Mouse (Mus musculus) MEL (cell line): Measurements from ENCODE around the gene Mlh1.

ENCODE experiments used
- CTCF ChIP-seq, 3 experiments: IDR thresholded peaks in 2 of 3; conservative IDR thresholded peaks in 1 of 3; 2 replicates each; pipeline ENCODE4 v1.5.1; 2011 to 2012; ENCODE audit warnings: low read length in 3 of 3, low read depth in 2 of 3, mild to moderate bottlenecking in 2 of 3, improper control_type of control experiment in 1 of 3, inconsistent platforms in 1 of 3, mixed read lengths in 1 of 3, moderate library complexity in 1 of 3; ENCODE audit not compliant: control insufficient read depth in 1 of 3, insufficient read depth in 1 of 3, poor library complexity in 1 of 3, severe bottlenecking in 1 of 3
- MAX ChIP-seq: IDR thresholded peaks from 2 replicates; pipeline ENCODE4 v1.6.1; 2011; ENCODE audit warnings: low read length, improper control_type of control experiment
- MXI1 ChIP-seq: IDR thresholded peaks from 2 replicates; pipeline ENCODE4 v1.6.1; 2011; ENCODE audit warnings: mild to moderate bottlenecking, low read depth, low read length, improper control_type of control experiment
- MYC ChIP-seq: IDR thresholded peaks from 2 replicates; pipeline ENCODE4 v1.6.1; 2011; ENCODE audit warnings: low read depth, mild to moderate bottlenecking, low read length, improper control_type of control experiment, moderate library complexity
- NELFE ChIP-seq: IDR thresholded peaks from 2 replicates; pipeline ENCODE4 v1.6.1; 2011; ENCODE audit warnings: low read depth, low read length, improper control_type of control experiment
- POLR2A ChIP-seq, 2 experiments: IDR thresholded peaks; 2 replicates each; pipeline ENCODE4 v1.6.1; 2011 to 2012; ENCODE audit warnings: low read length in 2 of 2, mild to moderate bottlenecking in 2 of 2, control low read depth in 1 of 2, improper control_type of control experiment in 1 of 2, low read depth in 1 of 2, moderate library complexity in 1 of 2; ENCODE audit not compliant: control insufficient read depth in 1 of 2, insufficient read depth in 1 of 2, poor library complexity in 1 of 2

DNA sequence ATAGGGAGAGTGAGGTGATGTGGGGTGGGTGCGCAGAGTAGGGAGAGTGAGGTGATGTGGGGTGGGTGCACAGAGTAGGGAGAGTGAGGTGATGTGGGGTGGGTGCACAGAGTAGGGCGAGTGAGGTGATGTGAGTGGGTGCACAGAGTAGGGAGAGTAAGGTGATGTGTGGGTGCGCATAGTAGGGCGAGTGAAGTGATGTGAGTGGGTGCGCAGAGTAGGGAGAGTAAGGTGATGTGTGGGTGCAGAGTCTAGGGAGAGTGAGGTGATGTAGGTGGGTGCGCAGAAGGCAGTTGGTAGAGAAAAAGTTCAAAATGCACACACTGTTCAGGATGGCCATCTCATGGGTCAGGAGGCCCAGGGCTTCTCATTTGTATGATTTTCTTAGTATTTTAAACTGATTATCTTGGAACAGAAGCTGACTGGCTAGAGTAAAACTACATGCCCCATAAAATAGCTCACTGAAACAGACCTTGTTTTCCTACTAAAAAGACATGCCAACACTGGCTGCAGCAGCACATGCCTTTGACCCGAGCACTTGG lies 62.4 kb downstream of the Mlh1 start:
- no peak for TF ChIP-seq POLR2A (IDR thresholded peaks at IDR 0.05; ENCODE audit: control insufficient read depth in 1 of 2, insufficient read depth in 1 of 2, low read depth in 1 of 2, low read length in 2 of 2, poor library complexity in 1 of 2)
- TF ChIP-seq CTCF (IDR thresholded peaks at IDR 0.05 in 2 of 3, conservative IDR thresholded peaks at IDR 0.05 in 1 of 3; ENCODE audit: control insufficient read depth in 1 of 3, insufficient read depth in 1 of 3, low read depth in 2 of 3, low read length in 3 of 3, poor library complexity in 1 of 3, severe bottlenecking in 1 of 3): no peak
- TF ChIP-seq MXI1: no peak
- no peak for TF ChIP-seq MYC
- no peak for TF ChIP-seq NELFE
- TF ChIP-seq MAX: no peak
